In the genomic region with DNA sequence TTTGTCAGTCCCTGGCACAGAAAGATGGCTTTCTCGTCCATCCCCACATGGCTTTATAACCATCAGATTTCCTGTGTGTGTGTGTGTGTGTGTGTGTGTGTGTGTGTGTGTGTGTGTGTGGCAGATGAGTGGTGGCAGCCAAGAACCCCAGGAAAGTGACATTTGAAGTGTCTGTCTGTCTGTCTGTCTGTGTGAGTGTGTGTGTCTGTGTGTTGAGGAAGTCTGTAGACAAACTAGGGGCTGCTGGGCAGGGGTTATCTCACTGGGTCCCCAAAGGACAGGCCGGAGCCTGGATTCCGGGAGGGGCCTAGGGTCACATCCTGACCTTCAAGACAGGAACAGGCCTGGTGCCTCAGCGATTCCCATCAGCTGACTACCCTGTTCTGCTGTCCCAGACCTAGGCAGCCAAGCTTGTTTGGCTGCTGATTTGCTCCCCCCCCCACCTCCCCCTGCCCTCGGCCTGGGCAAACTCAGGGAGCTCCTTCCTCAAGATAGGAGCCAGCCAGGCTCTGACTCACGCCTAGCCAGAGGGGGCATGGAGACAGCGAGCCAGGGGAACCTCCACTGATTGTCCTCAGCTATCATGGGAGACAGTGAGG, we compare ENCODE assay signal across 9 mouse cellular contexts. TPM values are rescaled to one million over a fixed set of nuclear protein-coding genes. Genes with fewer than 3 reads are reported as not detected.
A peak's percentile ranks its signal among the peaks of the same experiment; 100 is the strongest.
DNase-seq lines count a peak whose midpoint lies in the region; ATAC-seq and TF ChIP-seq lines count a peak whose summit lies in the region.
"Had no signal": no experiment of that assay in that cellular context is flagged by ENCODE, and none has a peak within 500 bp of the region (broad histone marks: within the 10 kb centered on the region; RNA-seq: fewer than 3 reads in every experiment).

No protein-coding gene starts in this region.

- H3K4me3 ChIP-seq in spleen, adult 2 months (ENCODE audit: extremely low read depth, insufficient read depth, insufficient read length) = no peak overlapping the region
- H3K4me3 ChIP-seq in heart, embryonic 14.5 days (ENCODE audit: control insufficient read depth in 1 of 2, insufficient read depth in 1 of 2, low read depth in 1 of 2, low read length in 2 of 2) = no peak overlapping the region
- no peak overlapping the region for H3K4me3 ChIP-seq in limb, embryonic 15.5 days
- H3K4me3 ChIP-seq: limb, embryonic 12.5 days had no signal

- no peak for DNase-seq in spleen, adult 2 months (ENCODE audit: low read depth in 1 of 2, low spot score in 2 of 2)
- DNase-seq in spleen, postnatal 4 days (ENCODE audit: low spot score in 2 of 2) = no peak
- DNase-seq in testis, postnatal 14 days (ENCODE audit: low spot score) = peak; percentile 19
- DNase-seq in gastrocnemius, postnatal 4 days (ENCODE audit: low spot score in 2 of 2) = no peak
- no peak for DNase-seq in gastrocnemius, postnatal 25 days
- no peak for DNase-seq in c-Kit-positive CD71-positive TER-119-positive erythroid progenitor cells, embryonic 14.5 days (ENCODE audit: low spot score)

- no peaks in the 10 kb centered on the region for H3K9me3 ChIP-seq in heart, embryonic 14.5 days (ENCODE audit: control insufficient read depth, low read length)
- no peaks in the 10 kb centered on the region for H3K9me3 ChIP-seq in limb, embryonic 15.5 days
- H3K9me3 ChIP-seq: limb, embryonic 12.5 days had no signal

- peak overlapping the region; percentile 19; the same call in 1 of the 2 replicates for H3K27ac ChIP-seq in spleen, adult 2 months (ENCODE audit: insufficient read depth, low read length)
- H3K27ac ChIP-seq in heart, embryonic 14.5 days (replicated peaks in 1 of 2; ENCODE audit: control insufficient read depth in 1 of 2, insufficient read depth in 1 of 2, low read depth in 2 of 2, low read length in 2 of 2) = peak overlapping the region; percentile 81 to 85
- peak overlapping the region; percentile 70 for H3K27ac ChIP-seq in limb, embryonic 15.5 days

- H3K4me1 ChIP-seq in spleen, adult 2 months (ENCODE audit: control insufficient read depth, insufficient read depth, insufficient read length) = no peaks in the 10 kb centered on the region
- H3K4me1 ChIP-seq in heart, embryonic 14.5 days (ENCODE audit: control insufficient read depth in 2 of 2, insufficient read depth in 2 of 2, low read length in 2 of 2) = peaks cover 29 to 46% of the 10 kb centered on the region in 2 experiments
- H3K4me1 ChIP-seq in limb, embryonic 15.5 days = peaks cover 12% of the 10 kb centered on the region
- H3K4me1 ChIP-seq: limb, embryonic 12.5 days had no signal

- WGBS in spleen, adult 2 months = 78% methylated on average over 7 of the region's 7 CpGs
- 12% methylated on average over 7 of the region's 7 CpGs for WGBS in heart, embryonic 14.5 days
- 30% methylated on average over 7 of the region's 7 CpGs for WGBS in limb, embryonic 15.5 days

- H3K9ac ChIP-seq in heart, embryonic 14.5 days (ENCODE audit: low read length) = peak overlapping the region; percentile 31; the same call in 1 of the 2 replicates
- H3K9ac ChIP-seq in limb, embryonic 15.5 days = no peak overlapping the region
- H3K9ac ChIP-seq: limb, embryonic 12.5 days had no signal

- no peaks in the 10 kb centered on the region for H3K27me3 ChIP-seq in spleen, adult 2 months (ENCODE audit: control insufficient read depth, insufficient read depth, low read length)
- H3K27me3 ChIP-seq in heart, embryonic 14.5 days (ENCODE audit: control insufficient read depth, insufficient read depth, low read length) = no peaks in the 10 kb centered on the region
- H3K27me3 ChIP-seq in limb, embryonic 15.5 days = no peaks in the 10 kb centered on the region
- H3K27me3 ChIP-seq: limb, embryonic 12.5 days had no signal

- no peak for TF ChIP-seq CTCF in spleen, adult 2 months (IDR thresholded peaks at IDR 0.05; ENCODE audit: extremely low read depth, insufficient read depth, insufficient read length, insufficient replicate concordance)

- peak; percentile 76 for ATAC-seq in heart, embryonic 14.5 days (ENCODE audit: insufficient number of reproducible peaks, insufficient read depth, low FRiP score, low read depth)
- 0 out of 2 replicates have a peak, but pooled peaks have one; percentile 36 for ATAC-seq in limb, embryonic 15.5 days (ENCODE audit: insufficient number of reproducible peaks, low FRiP score, low TSS enrichment, low read depth)

- no peak for TF ChIP-seq POLR2A in spleen, adult 2 months (IDR thresholded peaks at IDR 0.05; ENCODE audit: low read depth, low read length)

- no peaks in the 10 kb centered on the region for H3K36me3 ChIP-seq in spleen, adult 2 months (ENCODE audit: control insufficient read depth, insufficient read depth, low read length)
- H3K36me3 ChIP-seq in heart, embryonic 14.5 days (ENCODE audit: control insufficient read depth, insufficient read depth, low read length) = peaks cover 37% of the 10 kb centered on the region
- 0 out of 2 replicates have a peak, but pooled peaks cover 5% of the 10 kb centered on the region for H3K36me3 ChIP-seq in limb, embryonic 15.5 days
- H3K36me3 ChIP-seq: limb, embryonic 12.5 days had no signal

- H3K4me2 ChIP-seq in heart, embryonic 14.5 days (ENCODE audit: low read length) = no peak overlapping the region
- no peak overlapping the region for H3K4me2 ChIP-seq in limb, embryonic 15.5 days
- H3K4me2 ChIP-seq: limb, embryonic 12.5 days had no signal

RNA-seq across cellular contexts. Expression of a gene that starts 15.2 kb away (rescaled TPM):
- polyA plus RNA-seq in spleen, adult 2 months (2012; rRNA removed) = 132 and 168 TPM in 2 replicates
- 146 and 148 TPM in 2 replicates for polyA plus RNA-seq in heart, embryonic 14.5 days (2014; fragmentation: Nextera tagmentation; extraction: Ambion mirVana)
- 64.6 and 71.5 TPM in 2 replicates for polyA plus RNA-seq in limb, embryonic 15.5 days (2015; fragmentation: Nextera tagmentation; extraction: Ambion mirVana)
- total RNA-seq in gastrocnemius, postnatal 4 days (2021) = 10 to 100 TPM; 55.3 to 60.1 TPM
- 10 to 100 TPM; 28.0 to 30.7 TPM for total RNA-seq in gastrocnemius, postnatal 25 days (2021)

RNA-seq across cellular contexts. Expression of a gene that starts 40.0 kb away (rescaled TPM):
- polyA plus RNA-seq in spleen, adult 2 months (2012; rRNA removed) = 6.3 and 7.4 TPM in 2 replicates
- polyA plus RNA-seq in heart, embryonic 14.5 days (2014; fragmentation: Nextera tagmentation; extraction: Ambion mirVana) = 336 and 355 TPM in 2 replicates
- polyA plus RNA-seq in limb, embryonic 15.5 days (2015; fragmentation: Nextera tagmentation; extraction: Ambion mirVana) = 46.9 and 132 TPM in 2 replicates
- total RNA-seq in gastrocnemius, postnatal 4 days (2021) = 100 to 1,000 TPM; 892 to 897 TPM
- total RNA-seq in gastrocnemius, postnatal 25 days (2021) = 1,000 to 10,000 TPM; 1,680 to 2,125 TPM

RNA-seq across cellular contexts. Expression of a gene that starts 42.3 kb away (rescaled TPM):
- polyA plus RNA-seq in spleen, adult 2 months (2012; rRNA removed) = 34.5 and 49.5 TPM in 2 replicates
- 12.1 and 12.2 TPM in 2 replicates for polyA plus RNA-seq in heart, embryonic 14.5 days (2014; fragmentation: Nextera tagmentation; extraction: Ambion mirVana)
- 33.5 and 34.8 TPM in 2 replicates for polyA plus RNA-seq in limb, embryonic 15.5 days (2015; fragmentation: Nextera tagmentation; extraction: Ambion mirVana)
- 10 to 100 TPM; 18.7 to 22.4 TPM for total RNA-seq in gastrocnemius, postnatal 4 days (2021)
- 1 to 10 TPM; 3.9 to 4.7 TPM for total RNA-seq in gastrocnemius, postnatal 25 days (2021)

RNA-seq across cellular contexts. Expression of a gene that starts 51.3 kb away (rescaled TPM):
- 125 and 154 TPM in 2 replicates for polyA plus RNA-seq in spleen, adult 2 months (2012; rRNA removed)
- polyA plus RNA-seq in heart, embryonic 14.5 days (2014; fragmentation: Nextera tagmentation; extraction: Ambion mirVana) = 44.5 and 45.3 TPM in 2 replicates
- polyA plus RNA-seq in limb, embryonic 15.5 days (2015; fragmentation: Nextera tagmentation; extraction: Ambion mirVana) = 84.4 and 101 TPM in 2 replicates
- total RNA-seq in gastrocnemius, postnatal 4 days (2021) = 10 to 100 TPM; 49.3 to 55.2 TPM
- total RNA-seq in gastrocnemius, postnatal 25 days (2021) = 10 to 100 TPM; 17.2 to 20.0 TPM

RNA-seq across cellular contexts. Expression of a gene that starts 59.2 kb away (rescaled TPM):
- 136 and 175 TPM in 2 replicates for polyA plus RNA-seq in spleen, adult 2 months (2012; rRNA removed)
- 23.7 and 27.7 TPM in 2 replicates for polyA plus RNA-seq in heart, embryonic 14.5 days (2014; fragmentation: Nextera tagmentation; extraction: Ambion mirVana)
- polyA plus RNA-seq in limb, embryonic 15.5 days (2015; fragmentation: Nextera tagmentation; extraction: Ambion mirVana) = 23.0 and 24.7 TPM in 2 replicates
- 10 to 100 TPM; 18.4 TPM for total RNA-seq in gastrocnemius, postnatal 4 days (2021)
- 1 to 10 TPM; 4.2 to 8.4 TPM for total RNA-seq in gastrocnemius, postnatal 25 days (2021)

Comparison
In these comparisons a context has a peak if more than half of its experiments do, and no peak if none do; other contexts are left out.
1. H3K27ac ChIP-seq: peak in every context shown above with its lines; median percentile 83 in heart, embryonic 14.5 days; 70 in limb, embryonic 15.5 days; 19 in spleen, adult 2 months.